Mouse (Mus musculus) neural tube, embryonic 15.5 days (tissue): Measurements from ENCODE around the gene Ifna13. TPM values are rescaled to one million over a fixed set of nuclear protein-coding genes. Genes with fewer than 3 reads are reported as not detected.

Experiments used
- ATAC-seq: fragments of 200-750 bp; cut with Nextera tagmentation; 2 replicates; pipeline ENCODE4 v1.8.0; 2017; ENCODE audit warnings: mild to moderate bottlenecking, moderate TSS enrichment, moderate library complexity; ENCODE audit not compliant: low FRiP score
- H3K27ac ChIP-seq: fragments of 300-500 bp; sonication (generic); replicated peaks from 2 replicates; pipeline ENCODE4 v1.5.1; 2015; ENCODE audit warnings: mild to moderate bottlenecking, inconsistent platforms
- H3K27me3 ChIP-seq: fragments of 300-500 bp; sonication (generic); replicated peaks from 2 replicates; pipeline ENCODE4 v1.6.1; 2015; ENCODE audit warnings: inconsistent platforms
- H3K36me3 ChIP-seq: fragments of 300-500 bp; sonication (generic); 2 replicates; pipeline ENCODE4 v1.6.1; 2015; ENCODE audit warnings: inconsistent platforms
- H3K4me1 ChIP-seq: fragments of 300-500 bp; sonication (generic); 2 replicates; pipeline ENCODE4 v1.6.1; 2015; ENCODE audit warnings: inconsistent platforms
- H3K4me2 ChIP-seq: fragments of 300-500 bp; sonication (generic); 2 replicates; pipeline ENCODE4 v1.6.1; 2015; ENCODE audit warnings: inconsistent platforms, mild to moderate bottlenecking, moderate library complexity
- H3K4me3 ChIP-seq: fragments of 300-500 bp; sonication (generic); replicated peaks from 2 replicates; pipeline ENCODE4 v1.5.1; 2015; ENCODE audit warnings: mild to moderate bottlenecking, inconsistent platforms
- H3K9ac ChIP-seq: fragments of 300-500 bp; sonication (generic); replicated peaks from 2 replicates; pipeline ENCODE4 v1.6.1; 2015; ENCODE audit warnings: mild to moderate bottlenecking, inconsistent platforms
- H3K9me3 ChIP-seq: fragments of 300-500 bp; sonication (generic); replicated peaks from 2 replicates; pipeline ENCODE4 v1.6.1; 2016; ENCODE audit warnings: inconsistent platforms
- WGBS: fragments of 180-500 bp; shearing (Covaris S2); methylation state at CpG from one replicate; pipeline ENCODE4 v1.1.7; 2015; ENCODE audit warnings: mixed read lengths; 5-methylcytosine and 5-hydroxymethylcytosine counted together
- polyA plus RNA-seq: library from polyadenylated mRNA; unstranded; fragments of >200 nt; fragmentation: Nextera tagmentation; extraction: Ambion mirVana; gene quantifications from 2 replicates; pipeline ENCODE4 v1.2.1, GENCODE M21; 2015

The Ifna13 gene
- polyA plus RNA-seq: not detected in 2 replicates

GRCm38 (mm10) chr4:88644359-88644758, at the start of gene Ifna13:
Gene Ifna13, minus strand, starts transcription at chr4:88644459.
- Histone ChIP-seq H3K9ac (no peak within 1 kb of the TSS), H3K27me3 (no peaks in the 10 kb centered on the region), H3K9me3 (no peaks in the 10 kb centered on the region), H3K4me2 (no peak within 1 kb of the TSS), H3K4me1 (no peaks in the 10 kb centered on the region), H3K27ac (no peak within 1 kb of the TSS), H3K36me3 (no peaks in the 10 kb centered on the region), H3K4me3 (no peak within 1 kb of the TSS)
- no peak for ATAC-seq
- WGBS: 66% methylated on average over 2 of the region's 2 CpGs

GRCm38 (mm10) chr4:88693392-88693791, 49.1 kb upstream of the Ifna13 start:
- ATAC-seq: no peak
- no peak overlapping the region for H3K9ac ChIP-seq
- no peaks in the 10 kb centered on the region for H3K36me3 ChIP-seq
- H3K4me2 ChIP-seq: no peak overlapping the region
- no peaks in the 10 kb centered on the region for H3K9me3 ChIP-seq
- H3K27ac ChIP-seq: no peak overlapping the region
- no peaks in the 10 kb centered on the region for H3K4me1 ChIP-seq
- 87% methylated on average over 2 of the region's 2 CpGs for WGBS
- 0 out of 2 replicates have a peak, but pooled peaks cover 8% of the 10 kb centered on the region for H3K27me3 ChIP-seq
- H3K4me3 ChIP-seq: no peak overlapping the region

GRCm38 (mm10) chr4:88692537-88692936, 48.3 kb upstream of the Ifna13 start:
- Histone ChIP-seq H3K4me1 (no peaks in the 10 kb centered on the region), H3K9me3 (no peaks in the 10 kb centered on the region), H3K4me3 (no peak overlapping the region), H3K36me3 (no peaks in the 10 kb centered on the region), H3K27me3 (0 out of 2 replicates have a peak, but pooled peaks cover 8% of the 10 kb centered on the region), H3K4me2 (no peak overlapping the region), H3K9ac (no peak overlapping the region), H3K27ac (no peak overlapping the region)
- WGBS: 89% methylated on average over 1 of the region's 1 CpGs
- no peak for ATAC-seq

- Histone ChIP-seq H3K4me3 (no peak within 1 kb of the TSS), H3K9me3 (no peaks in the 10 kb centered on the region), H3K4me2 (no peak within 1 kb of the TSS), H3K27ac (no peak within 1 kb of the TSS), H3K27me3 (0 out of 2 replicates have a peak, but pooled peaks cover 6% of the 10 kb centered on the region), H3K4me1 (no peaks in the 10 kb centered on the region), H3K36me3 (no peaks in the 10 kb centered on the region), H3K9ac (no peak within 1 kb of the TSS)
- no peak for ATAC-seq
- 70% methylated on average over 2 of the region's 2 CpGs for WGBS
Observed at GRCm38 (mm10) chr4:88691259-88691658, 47.0 kb upstream of the Ifna13 start, which contains the start of gene Ifnab. Gene Ifnab, minus strand, starts transcription at chr4:88691359.

- Histone ChIP-seq H3K27ac (no peak within 1 kb of the TSS), H3K9me3 (no peaks in the 10 kb centered on the region), H3K4me2 (no peak within 1 kb of the TSS), H3K9ac (no peak within 1 kb of the TSS), H3K4me1 (no peaks in the 10 kb centered on the region), H3K36me3 (no peaks in the 10 kb centered on the region), H3K4me3 (no peak within 1 kb of the TSS), H3K27me3 (no peaks in the 10 kb centered on the region)
- ATAC-seq: no peak
- WGBS: 90% methylated on average over 1 of the region's 1 CpGs
Observed at GRCm38 (mm10) chr4:88683812-88684211, 39.6 kb upstream of the Ifna13 start, which contains the start of gene Ifna2. Gene Ifna2, minus strand, starts transcription at chr4:88683912.

- Histone ChIP-seq H3K4me1 (no peaks in the 10 kb centered on the region), H3K4me3 (no peak overlapping the region), H3K4me2 (no peak overlapping the region), H3K36me3 (no peaks in the 10 kb centered on the region), H3K27me3 (no peaks in the 10 kb centered on the region), H3K27ac (no peak overlapping the region), H3K9ac (no peak overlapping the region), H3K9me3 (no peaks in the 10 kb centered on the region)
- ATAC-seq: no peak
- WGBS: 79% methylated on average over 3 of the region's 3 CpGs
Observed at GRCm38 (mm10) chr4:88681353-88681752, 37.1 kb upstream of the Ifna13 start.

- WGBS: 51% methylated on average over 8 of the region's 8 CpGs
- H3K27me3 ChIP-seq: no peaks in the 10 kb centered on the region
Observed at GRCm38 (mm10) chr4:88680362-88680761, 36.1 kb upstream of the Ifna13 start.

GRCm38 (mm10) chr4:88676824-88677223, 32.6 kb upstream of the Ifna13 start, which contains the start of gene Ifna16:
Gene Ifna16, minus strand, starts transcription at chr4:88676924.
- Histone ChIP-seq H3K27me3 (no peaks in the 10 kb centered on the region), H3K9ac (no peak within 1 kb of the TSS), H3K4me2 (no peak within 1 kb of the TSS), H3K4me3 (no peak within 1 kb of the TSS), H3K27ac (no peak within 1 kb of the TSS), H3K36me3 (no peaks in the 10 kb centered on the region), H3K4me1 (no peaks in the 10 kb centered on the region), H3K9me3 (no peaks in the 10 kb centered on the region)
- 82% methylated on average over 1 of the region's 1 CpGs for WGBS
- ATAC-seq: no peak

More at GRCm38 (mm10) chr4:88680362-88680761, 36.1 kb upstream of the Ifna13 start:
- Histone ChIP-seq H3K4me2 (no peak overlapping the region), H3K36me3 (no peaks in the 10 kb centered on the region), H3K9ac (no peak overlapping the region), H3K4me1 (no peaks in the 10 kb centered on the region), H3K9me3 (no peaks in the 10 kb centered on the region), H3K4me3 (no peak overlapping the region), H3K27ac (no peak overlapping the region)
- no peak for ATAC-seq

GRCm38 (mm10) chr4:88655461-88655860, 11.2 kb upstream of the Ifna13 start:
- no peaks in the 10 kb centered on the region for H3K9me3 ChIP-seq
- no peaks in the 10 kb centered on the region for H3K36me3 ChIP-seq
- no peak overlapping the region for H3K4me3 ChIP-seq
- H3K9ac ChIP-seq: no peak overlapping the region
- ATAC-seq: no peak
- no peak overlapping the region for H3K4me2 ChIP-seq
- 66% methylated on average over 1 of the region's 1 CpGs for WGBS
- H3K27me3 ChIP-seq: no peaks in the 10 kb centered on the region
- H3K4me1 ChIP-seq: no peaks in the 10 kb centered on the region
- no peak overlapping the region for H3K27ac ChIP-seq

GRCm38 (mm10) chr4:88653644-88654043, 9.4 kb upstream of the Ifna13 start:
- Histone ChIP-seq H3K9me3 (no peaks in the 10 kb centered on the region), H3K27me3 (no peaks in the 10 kb centered on the region), H3K4me1 (no peaks in the 10 kb centered on the region), H3K36me3 (no peaks in the 10 kb centered on the region), H3K4me3 (no peak overlapping the region), H3K9ac (no peak overlapping the region), H3K4me2 (no peak overlapping the region), H3K27ac (no peak overlapping the region)
- 73% methylated on average over 3 of the region's 3 CpGs for WGBS
- ATAC-seq: no peak

GRCm38 (mm10) chr4:88642526-88642925, 1.7 kb downstream of the Ifna13 start:
- Histone ChIP-seq H3K9me3 (no peaks in the 10 kb centered on the region), H3K4me3 (no peak overlapping the region), H3K27me3 (no peaks in the 10 kb centered on the region), H3K9ac (no peak overlapping the region), H3K27ac (no peak overlapping the region), H3K4me2 (no peak overlapping the region), H3K4me1 (no peaks in the 10 kb centered on the region), H3K36me3 (no peaks in the 10 kb centered on the region)
- 32% methylated on average over 2 of the region's 2 CpGs for WGBS
- no peak for ATAC-seq

- Histone ChIP-seq H3K27ac (no peak overlapping the region), H3K9ac (no peak overlapping the region), H3K4me2 (peak overlapping the region; percentile 50), H3K4me3 (peak overlapping the region; percentile 31), H3K27me3 (no peaks in the 10 kb centered on the region), H3K4me1 (no peaks in the 10 kb centered on the region), H3K9me3 (no peaks in the 10 kb centered on the region), H3K36me3 (no peaks in the 10 kb centered on the region)
- ATAC-seq: peak; percentile 86
- 20% methylated on average over 11 of the region's 11 CpGs for WGBS
Observed at GRCm38 (mm10) chr4:88641077-88641831, 3.0 kb downstream of the Ifna13 start.
